Mouse (Mus musculus): ENCODE results near the gene Cdk14. TPM values are rescaled to one million over a fixed set of nuclear protein-coding genes. Genes with fewer than 3 reads are reported as not detected.
A peak's percentile ranks its signal among the peaks of the same experiment; 100 is the strongest.

Gene Cdk14
- total RNA-seq, 2 experiments from 2014 or later = 258 to 269 TPM

GRCm38 (mm10) chr5:4756001-4756681 lies 664.0 kb downstream of the Cdk14 start:
- Histone ChIP-seq H3K4me3 (peak overlapping the region; percentile 88), H3K27ac (0 out of 2 replicates have a peak overlapping the region, but pooled peaks have one; percentile 90)
- no peak for DNase-seq (ENCODE audit: low spot score in 2 of 2)
- no peak for TF ChIP-seq CTCF (conservative IDR thresholded peaks at IDR 0.05)

GRCm38 (mm10) chr5:4755326-4755725 lies 664.8 kb downstream of the Cdk14 start:
- Histone ChIP-seq H3K4me3 (peak overlapping the region; percentile 88), H3K27ac (no peak overlapping the region)

GRCm38 (mm10) chr5:4754701-4755281 lies 665.3 kb downstream of the Cdk14 start:
- Histone ChIP-seq H3K27ac (no peak overlapping the region), H3K4me3 (peak overlapping the region; percentile 88)
- DNase-seq (ENCODE audit: low spot score in 2 of 2) = no peak
- no peak for TF ChIP-seq CTCF (conservative IDR thresholded peaks at IDR 0.05)

More at GRCm38 (mm10) chr5:4755326-4755725, 664.8 kb downstream of the Cdk14 start:
- no peak for DNase-seq (ENCODE audit: low spot score in 2 of 2)
- no peak for TF ChIP-seq CTCF (conservative IDR thresholded peaks at IDR 0.05)

Small RNA genes lying within 50 kb of the gene (microRNA-seq; reads per million reads assigned to microRNA genes)
- gene Gm25037 = 0 reads per million in 2 experiments
- 0 reads per million in 2 experiments for gene Gm44483

Other genes with a start within 250 kb of the Cdk14 start
- gene 1700015F17Rik, start 58.8 kb upstream of the Cdk14 start, total RNA-seq (2021) = not detected
- 10 to 100 TPM; 32.0 to 33.5 TPM for gene Cldn12, start 94.6 kb upstream of the Cdk14 start, total RNA-seq (2021)
- 10 to 100 TPM; 10.1 TPM for gene Gtpbp10, start 139.2 kb upstream of the Cdk14 start, total RNA-seq (2021)
- not detected for gene Gm8773, start 153.5 kb upstream of the Cdk14 start, total RNA-seq (2021)
- gene Cfap69, start 243.9 kb upstream of the Cdk14 start, total RNA-seq (2021) = 10 to 100 TPM; 14.7 to 14.8 TPM